In genomic region chr8:11003253-11003652, GRCm38 (mm10) we compare ENCODE assay signal across 8 mouse cellular contexts. TPM values are rescaled to one million over a fixed set of nuclear protein-coding genes. Genes with fewer than 3 reads are reported as not detected.
DNase-seq lines count a peak whose midpoint lies in the region; ATAC-seq and TF ChIP-seq lines count a peak whose summit lies in the region.

No protein-coding gene starts in this region.

- no peak for TF ChIP-seq CTCF in lung, adult 2 months (IDR thresholded peaks at IDR 0.05; ENCODE audit: insufficient read depth, low read length)

- no peaks in the 10 kb centered on the region; the same call in 1 of the 2 replicates for H3K27me3 ChIP-seq in forebrain, embryonic 13.5 days
- H3K27me3 ChIP-seq in limb, embryonic 15.5 days: no peaks in the 10 kb centered on the region
- no peaks in the 10 kb centered on the region for H3K27me3 ChIP-seq in splenic B cell, adult 2 months (ENCODE audit: control insufficient read depth, insufficient read depth, low read length, poor library complexity, severe bottlenecking)

- peaks cover 14% of the 10 kb centered on the region; the same call in 1 of the 2 replicates for H3K4me1 ChIP-seq in lung, adult 2 months (ENCODE audit: control insufficient read depth, insufficient read depth, low read length)
- H3K4me1 ChIP-seq in forebrain, embryonic 13.5 days: peaks cover 90% of the 10 kb centered on the region
- peaks cover 76% of the 10 kb centered on the region for H3K4me1 ChIP-seq in limb, embryonic 15.5 days

- DNase-seq in lung, adult 2 months: no peak
- DNase-seq in lung, postnatal 14 days: no peak
- peak; percentile 32 for DNase-seq in splenic B cell, adult 2 months (ENCODE audit: low read depth, low spot score)
- DNase-seq in spleen, adult 18-20 months: no peak
- DNase-seq in thymus, adult 18-20 months: no peak

- peaks cover 16% of the 10 kb centered on the region for H3K36me3 ChIP-seq in forebrain, embryonic 13.5 days (ENCODE audit: poor library complexity, severe bottlenecking)
- peaks cover 9% of the 10 kb centered on the region for H3K36me3 ChIP-seq in limb, embryonic 15.5 days
- no peaks in the 10 kb centered on the region; the same call in 1 of the 2 replicates for H3K36me3 ChIP-seq in splenic B cell, adult 2 months (ENCODE audit: control insufficient read depth, insufficient read depth, low read length, poor library complexity, severe bottlenecking)

- H3K9me3 ChIP-seq in forebrain, embryonic 13.5 days (replicated peaks): no peaks in the 10 kb centered on the region
- H3K9me3 ChIP-seq in limb, embryonic 15.5 days: no peaks in the 10 kb centered on the region

- WGBS in lung, adult 2 months: 26% methylated on average over 6 of the region's 6 CpGs
- 39% methylated on average over 6 of the region's 6 CpGs for WGBS in forebrain, embryonic 13.5 days
- WGBS in limb, embryonic 15.5 days: 41% methylated on average over 6 of the region's 6 CpGs

- H3K4me3 ChIP-seq in lung, adult 2 months (replicated peaks; ENCODE audit: extremely low read depth, low read depth, low read length): peak overlapping the region; percentile 68
- H3K4me3 ChIP-seq in forebrain, embryonic 13.5 days: peak overlapping the region; percentile 83
- H3K4me3 ChIP-seq in limb, embryonic 15.5 days: peak overlapping the region; percentile 86

- no peak overlapping the region; the same call in 1 of the 2 replicates for H3K27ac ChIP-seq in forebrain, embryonic 13.5 days
- H3K27ac ChIP-seq in limb, embryonic 15.5 days: peak overlapping the region; percentile 50; the same call in 1 of the 2 replicates

- TF ChIP-seq POLR2A in lung, adult 2 months (IDR thresholded peaks at IDR 0.05; ENCODE audit: borderline replicate concordance, extremely low read depth, low read depth, low read length): no peak

- no peak for ATAC-seq in forebrain, embryonic 13.5 days
- no peak for ATAC-seq in limb, embryonic 15.5 days (ENCODE audit: insufficient number of reproducible peaks, low FRiP score, low TSS enrichment, low read depth)
- no peak for ATAC-seq in megakaryocyte-erythroid progenitor cell, adult 5-6 weeks (replicated peaks; ENCODE audit: low FRiP score, low TSS enrichment, poor library complexity, severe bottlenecking)

- peak overlapping the region; percentile 85 for H3K9ac ChIP-seq in forebrain, embryonic 13.5 days
- H3K9ac ChIP-seq in limb, embryonic 15.5 days: peak overlapping the region; percentile 40; the same call in 1 of the 2 replicates

- H3K4me2 ChIP-seq in forebrain, embryonic 13.5 days: peak overlapping the region; percentile 90
- H3K4me2 ChIP-seq in limb, embryonic 15.5 days: peak overlapping the region; percentile 93

RNA-seq across cellular contexts. Expression of gene Irs2, which starts 5.0 kb away (rescaled TPM):
- polyA plus RNA-seq in lung, adult 2 months (2012; rRNA removed): 20.7 and 27.1 TPM in 2 replicates
- polyA plus RNA-seq in forebrain, embryonic 13.5 days (2015; fragmentation: Nextera tagmentation; extraction: Ambion mirVana): 4.5 and 5.2 TPM in 2 replicates
- polyA plus RNA-seq in limb, embryonic 15.5 days (2015; fragmentation: Nextera tagmentation; extraction: Ambion mirVana): 5.1 and 6.5 TPM in 2 replicates
- total RNA-seq in megakaryocyte-erythroid progenitor cell, adult 5-6 weeks (2014; fragmentation: Nextera tagmentation): 11.8 and 12.7 TPM in 2 replicates
- 4.3 and 6.5 TPM in 2 replicates for total RNA-seq in megakaryocyte-erythroid progenitor cell, adult 5-6 weeks (2017)
